Mouse (Mus musculus) hindbrain, embryonic 11.5 days (tissue): ENCODE measurements around the gene Lig3. TPM values are rescaled to one million over a fixed set of nuclear protein-coding genes. Genes with fewer than 3 reads are reported as not detected.

Experiments used
- ATAC-seq: fragments of 200-750 bp; cut with Nextera tagmentation; 2 replicates; pipeline ENCODE4 v1.8.0; 2017; ENCODE audit warnings: mild to moderate bottlenecking, moderate TSS enrichment, moderate library complexity; ENCODE audit not compliant: low FRiP score
- DNase-seq: peaks from one replicate; pipeline ENCODE4 v3.0.0-alpha.2; 2015; ENCODE audit warnings: low spot score
- H3K27ac ChIP-seq: fragments of 300-500 bp; sonication (generic); 2 replicates; pipeline ENCODE4 v1.5.1; 2014; ENCODE audit warnings: mild to moderate bottlenecking, low read depth, low read length
- H3K27me3 ChIP-seq: fragments of 300-500 bp; sonication (generic); 2 replicates; pipeline ENCODE4 v1.6.1; 2014; ENCODE audit warnings: mild to moderate bottlenecking, low read length, moderate library complexity, mixed read lengths; ENCODE audit not compliant: control insufficient read depth, insufficient read depth
- H3K36me3 ChIP-seq: fragments of 300-500 bp; sonication (generic); 2 replicates; pipeline ENCODE4 v1.6.1; 2014; ENCODE audit warnings: mild to moderate bottlenecking, low read length, moderate library complexity, mixed read lengths; ENCODE audit not compliant: control insufficient read depth, insufficient read depth
- H3K4me1 ChIP-seq: fragments of 300-500 bp; sonication (generic); replicated peaks from 2 replicates; pipeline ENCODE4 v1.6.1; 2014; ENCODE audit warnings: low read length, mixed read lengths; ENCODE audit not compliant: control insufficient read depth, insufficient read depth
- H3K4me2 ChIP-seq: fragments of 300-500 bp; sonication (generic); replicated peaks from 2 replicates; pipeline ENCODE4 v1.6.1; 2014; ENCODE audit warnings: mild to moderate bottlenecking, low read depth, low read length
- H3K4me3 ChIP-seq: fragments of 300-500 bp; sonication (generic); 2 replicates; pipeline ENCODE4 v1.5.1; 2014; ENCODE audit warnings: low read depth, low read length
- H3K9ac ChIP-seq: fragments of 300-500 bp; sonication (generic); 2 replicates; pipeline ENCODE4 v1.6.1; 2014; ENCODE audit warnings: low read depth, low read length
- H3K9me3 ChIP-seq: fragments of 300-500 bp; sonication (generic); 2 replicates; pipeline ENCODE4 v1.6.1; 2016; ENCODE audit warnings: low read length; ENCODE audit not compliant: control insufficient read depth
- WGBS: fragments of 180-500 bp; shearing (Covaris S2); extraction: QIAGEN DNeasy Blood & Tissue Kit; methylation state at CpG from one replicate; pipeline ENCODE4 v1.1.7; 2014; 5-methylcytosine and 5-hydroxymethylcytosine counted together
- polyA plus RNA-seq: library from polyadenylated mRNA; unstranded; fragments of >200 nt; fragmentation: Nextera tagmentation; extraction: Ambion mirVana; gene quantifications from 2 replicates; pipeline ENCODE4 v1.2.1, GENCODE M21; 2014

The Lig3 gene
- polyA plus RNA-seq, 1 experiment from 2014 or later: 38.0 TPM

GRCm38 (mm10) chr11:82835616-82836432 lies 54.9 kb downstream of the Lig3 start:
- Histone ChIP-seq H3K4me1 (no peaks in the 10 kb centered on the region), H3K9ac (no peak overlapping the region), H3K9me3 (no peaks in the 10 kb centered on the region), H3K4me3 (no peak overlapping the region), H3K27ac (no peak overlapping the region), H3K27me3 (no peaks in the 10 kb centered on the region), H3K36me3 (no peaks in the 10 kb centered on the region), H3K4me2 (no peak overlapping the region)
- 77% methylated on average over 11 of the region's 11 CpGs for WGBS
- DNase-seq (no peak), ATAC-seq (no peak)

GRCm38 (mm10) chr11:82837192-82837591 lies 56.3 kb downstream of the Lig3 start:
- H3K36me3 ChIP-seq: no peaks in the 10 kb centered on the region
- ATAC-seq (no peak), DNase-seq (no peak)
- H3K4me2 ChIP-seq: no peak overlapping the region
- H3K4me1 ChIP-seq: no peaks in the 10 kb centered on the region
- no peak overlapping the region for H3K9ac ChIP-seq
- no peaks in the 10 kb centered on the region for H3K27me3 ChIP-seq
- H3K27ac ChIP-seq: no peak overlapping the region
- no peaks in the 10 kb centered on the region for H3K9me3 ChIP-seq
- 63% methylated on average over 7 of the region's 7 CpGs for WGBS
- no peak overlapping the region for H3K4me3 ChIP-seq

- H3K27me3 ChIP-seq: no peaks in the 10 kb centered on the region
- no peak overlapping the region for H3K4me3 ChIP-seq
- DNase-seq: no peak
- WGBS: 29% methylated on average over 7 of the region's 7 CpGs
- ATAC-seq: no peak
- H3K9me3 ChIP-seq: no peaks in the 10 kb centered on the region
- no peak overlapping the region for H3K27ac ChIP-seq
- H3K36me3 ChIP-seq: no peaks in the 10 kb centered on the region
- no peak overlapping the region for H3K4me2 ChIP-seq
- no peak overlapping the region for H3K9ac ChIP-seq
- no peaks in the 10 kb centered on the region for H3K4me1 ChIP-seq
These were observed 56.9 kb downstream of the Lig3 start for GRCm38 (mm10) chr11:82837848-82838247.

GRCm38 (mm10) chr11:82838511-82838910 lies 57.6 kb downstream of the Lig3 start:
- 54% methylated on average over 5 of the region's 5 CpGs for WGBS
- no peak overlapping the region for H3K4me2 ChIP-seq

GRCm38 (mm10) chr11:82844771-82845414 lies 64.0 kb downstream of the Lig3 start:
- WGBS: 60% methylated on average over 11 of the region's 11 CpGs
- Histone ChIP-seq H3K36me3 (no peaks in the 10 kb centered on the region), H3K4me2 (0 out of 2 replicates have a peak overlapping the region, but pooled peaks have one; percentile 11), H3K9ac (no peak overlapping the region), H3K27me3 (no peaks in the 10 kb centered on the region), H3K27ac (no peak overlapping the region), H3K4me1 (no peaks in the 10 kb centered on the region; the same call in 1 of the 2 replicates), H3K9me3 (no peaks in the 10 kb centered on the region), H3K4me3 (no peak overlapping the region)
- ATAC-seq (no peak), DNase-seq (no peak)

More at GRCm38 (mm10) chr11:82838511-82838910, 57.6 kb downstream of the Lig3 start:
- Histone ChIP-seq H3K4me1 (no peaks in the 10 kb centered on the region), H3K9ac (no peak overlapping the region), H3K4me3 (no peak overlapping the region), H3K9me3 (no peaks in the 10 kb centered on the region), H3K36me3 (no peaks in the 10 kb centered on the region), H3K27me3 (no peaks in the 10 kb centered on the region), H3K27ac (no peak overlapping the region)
- DNase-seq (no peak), ATAC-seq (no peak)

GRCm38 (mm10) chr11:82845415-82846078 lies 64.6 kb downstream of the Lig3 start:
- H3K9me3 ChIP-seq: no peaks in the 10 kb centered on the region
- no peaks in the 10 kb centered on the region; the same call in 1 of the 2 replicates for H3K4me1 ChIP-seq
- DNase-seq (peak; percentile 53), ATAC-seq (peak; percentile 65; the same call in 1 of the 2 replicates)
- WGBS: 31% methylated on average over 16 of the region's 16 CpGs
- H3K27ac ChIP-seq: peak overlapping the region; percentile 30; the same call in 1 of the 2 replicates
- H3K36me3 ChIP-seq: no peaks in the 10 kb centered on the region
- H3K4me2 ChIP-seq: peak overlapping the region; percentile 36
- peak overlapping the region; percentile 50 for H3K9ac ChIP-seq
- H3K4me3 ChIP-seq: no peak overlapping the region
- no peaks in the 10 kb centered on the region for H3K27me3 ChIP-seq

- Histone ChIP-seq H3K27me3 (no peaks in the 10 kb centered on the region), H3K4me3 (no peak overlapping the region), H3K4me1 (no peaks in the 10 kb centered on the region; the same call in 1 of the 2 replicates), H3K36me3 (no peaks in the 10 kb centered on the region), H3K9ac (peak overlapping the region; percentile 50), H3K4me2 (peak overlapping the region; percentile 36; the same call in 1 of the 2 replicates), H3K27ac (no peak overlapping the region), H3K9me3 (no peaks in the 10 kb centered on the region)
- 33% methylated on average over 4 of the region's 4 CpGs for WGBS
- no peak for DNase-seq
- no peak for ATAC-seq
These were observed 65.2 kb downstream of the Lig3 start for GRCm38 (mm10) chr11:82846079-82846436.

- Histone ChIP-seq H3K9me3 (no peaks in the 10 kb centered on the region), H3K27me3 (no peaks in the 10 kb centered on the region), H3K4me1 (no peaks in the 10 kb centered on the region; the same call in 1 of the 2 replicates), H3K27ac (no peak overlapping the region), H3K9ac (no peak overlapping the region), H3K36me3 (no peaks in the 10 kb centered on the region), H3K4me3 (no peak overlapping the region), H3K4me2 (no peak overlapping the region)
- ATAC-seq (no peak), DNase-seq (no peak)
- WGBS: 66% methylated on average over 3 of the region's 3 CpGs
These were observed 66.0 kb downstream of the Lig3 start for GRCm38 (mm10) chr11:82846938-82847337.
